Mouse (Mus musculus) CH12.LX (cell line): Measurements from ENCODE around the gene Crybb2. TPM values are rescaled to one million over a fixed set of nuclear protein-coding genes. Genes with fewer than 3 reads are reported as not detected.

Experiments
- DNase-seq: peaks from one replicate; pipeline ENCODE4 v3.0.0-alpha.2; 2013; ENCODE audit errors: extremely low read depth
- H3K27ac ChIP-seq: 2 replicates; pipeline ENCODE4 v1.5.1; 2012; ENCODE audit warnings: low read depth, mild to moderate bottlenecking, control low read depth, moderate library complexity; ENCODE audit not compliant: insufficient read depth
- H3K27me3 ChIP-seq: replicated peaks from 2 replicates; pipeline ENCODE3; 2012; ENCODE audit warnings: inconsistent platforms
- H3K36me3 ChIP-seq, 2 experiments: replicated peaks in 1 of 2; 2 replicates each; pipeline versions ENCODE3 to v1.6.1; 2012; ENCODE audit warnings: inconsistent platforms in 1 of 2, low read length in 1 of 2, mild to moderate bottlenecking in 1 of 2, mixed read lengths in 1 of 2, moderate library complexity in 1 of 2; ENCODE audit not compliant: control insufficient read depth in 1 of 2, insufficient read depth in 1 of 2
- H3K4me1 ChIP-seq, 2 experiments: 2 replicates each; pipeline ENCODE4 v1.6.1; 2012; ENCODE audit warnings: inconsistent platforms in 1 of 2, moderate library complexity in 1 of 2; ENCODE audit not compliant: insufficient read depth in 2 of 2, control insufficient read depth in 1 of 2
- H3K4me2 ChIP-seq: 2 replicates; pipeline ENCODE4 v1.6.1; 2012; ENCODE audit warnings: low read depth, mild to moderate bottlenecking, control low read depth; ENCODE audit not compliant: poor library complexity, insufficient read depth, severe bottlenecking
- H3K4me3 ChIP-seq, 3 experiments: fragments of 150-350 bp in 1 of 3; sonication (generic) in 1 of 3; replicated peaks in 1 of 3; 2 replicates each; pipeline versions ENCODE3 to v1.5.1; 2011 to 2012; ENCODE audit warnings: low read depth in 2 of 3, low read length in 2 of 3, mild to moderate bottlenecking in 2 of 3, moderate library complexity in 2 of 3, control low read depth in 1 of 3, improper control_type of control experiment in 1 of 3, inconsistent platforms in 1 of 3, mixed read lengths in 1 of 3; ENCODE audit not compliant: poor library complexity in 1 of 3
- H3K79me2 ChIP-seq: replicated peaks from 2 replicates; pipeline ENCODE4 v1.6.1; 2012; ENCODE audit warnings: mild to moderate bottlenecking, moderate library complexity; ENCODE audit not compliant: control insufficient read depth, poor library complexity, insufficient read depth, severe bottlenecking; ENCODE audit errors: extremely low read depth
- H3K9ac ChIP-seq: 2 replicates; pipeline ENCODE4 v1.6.1; 2012; ENCODE audit warnings: low read depth, mild to moderate bottlenecking, control low read depth, moderate library complexity; ENCODE audit not compliant: insufficient read depth
- H3K9me3 ChIP-seq: replicated peaks from 2 replicates; pipeline ENCODE3; 2012; ENCODE audit warnings: low read length, inconsistent platforms, mixed read lengths
- BHLHE40 ChIP-seq: IDR thresholded peaks from 2 replicates; pipeline ENCODE4 v1.6.1; 2011; ENCODE audit warnings: mild to moderate bottlenecking, low read depth, low read length, improper control_type of control experiment
- CHD2 ChIP-seq: IDR thresholded peaks from 2 replicates; pipeline ENCODE4 v1.6.1; 2011; ENCODE audit warnings: low read length, improper control_type of control experiment
- E2F4 ChIP-seq: IDR thresholded peaks from 2 replicates; pipeline ENCODE4 v1.6.1; 2011; ENCODE audit warnings: low read depth, low read length, improper control_type of control experiment; ENCODE audit not compliant: insufficient replicate concordance
- ELF1 ChIP-seq: IDR thresholded peaks from 2 replicates; pipeline ENCODE4 v1.6.1; 2014; ENCODE audit warnings: low read depth, mild to moderate bottlenecking, inconsistent platforms, low read length, improper control_type of control experiment
- EP300 ChIP-seq: IDR thresholded peaks from 2 replicates; pipeline ENCODE4 v1.6.1; 2011; ENCODE audit warnings: low read length, improper control_type of control experiment
- ETS1 ChIP-seq: conservative IDR thresholded peaks from 2 replicates; pipeline ENCODE4 v1.6.1; 2012; ENCODE audit warnings: low read depth, mild to moderate bottlenecking, inconsistent platforms, low read length, improper control_type of control experiment, moderate library complexity
- GABPA ChIP-seq: IDR thresholded peaks from 2 replicates; pipeline ENCODE4 v1.6.1; 2012; ENCODE audit warnings: low read depth, low read length, improper control_type of control experiment, inconsistent platforms; ENCODE audit not compliant: insufficient replicate concordance
- IRF4 ChIP-seq: IDR thresholded peaks from 2 replicates; pipeline ENCODE4 v1.6.1; 2014; ENCODE audit warnings: low read depth, mild to moderate bottlenecking, inconsistent platforms, low read length, improper control_type of control experiment
- KAT2A ChIP-seq: IDR thresholded peaks from 2 replicates; pipeline ENCODE4 v1.6.1; 2012; ENCODE audit warnings: low read length, improper control_type of control experiment, inconsistent platforms; ENCODE audit not compliant: insufficient replicate concordance
- MAFK ChIP-seq: IDR thresholded peaks from 2 replicates; pipeline ENCODE4 v1.6.1; 2011; ENCODE audit warnings: low read length, improper control_type of control experiment; ENCODE audit not compliant: insufficient replicate concordance
- MAX ChIP-seq: IDR thresholded peaks from 2 replicates; pipeline ENCODE4 v1.6.1; 2011; ENCODE audit warnings: low read length, improper control_type of control experiment
- MAZ ChIP-seq: IDR thresholded peaks from 2 replicates; pipeline ENCODE4 v1.6.1; 2012; ENCODE audit warnings: low read depth, mild to moderate bottlenecking, inconsistent platforms, low read length, improper control_type of control experiment, moderate library complexity
- MEF2A ChIP-seq: IDR thresholded peaks from 2 replicates; pipeline ENCODE4 v1.6.1; 2014; ENCODE audit warnings: low read depth, mild to moderate bottlenecking, inconsistent platforms, low read length, improper control_type of control experiment, borderline replicate concordance
- MXI1 ChIP-seq: IDR thresholded peaks from 2 replicates; pipeline ENCODE4 v1.6.1; 2011; ENCODE audit warnings: mild to moderate bottlenecking, low read depth, low read length, improper control_type of control experiment
- MYC ChIP-seq: IDR thresholded peaks from 2 replicates; pipeline ENCODE4 v1.6.1; 2011; ENCODE audit warnings: low read depth, mild to moderate bottlenecking, improper control_type of control experiment, low read length
- NELFE ChIP-seq: IDR thresholded peaks from 2 replicates; pipeline ENCODE4 v1.6.1; 2011; ENCODE audit warnings: low read depth, low read length, improper control_type of control experiment
- PAX5 ChIP-seq: IDR thresholded peaks from 2 replicates; pipeline ENCODE4 v1.6.1; 2012; ENCODE audit warnings: low read length, inconsistent platforms, mixed read lengths
- POLR2A ChIP-seq: IDR thresholded peaks from 2 replicates; pipeline ENCODE4 v1.6.1; 2011; ENCODE audit warnings: low read depth, mild to moderate bottlenecking, improper control_type of control experiment, low read length
- SIN3A ChIP-seq: IDR thresholded peaks from 2 replicates; pipeline ENCODE4 v1.6.1; 2012; ENCODE audit warnings: low read length, improper control_type of control experiment, inconsistent platforms
- TBP ChIP-seq: conservative IDR thresholded peaks from 2 replicates; pipeline ENCODE4 v1.6.1; 2011; ENCODE audit warnings: low read depth, low read length, improper control_type of control experiment
- UBTF ChIP-seq: IDR thresholded peaks from 2 replicates; pipeline ENCODE4 v1.6.1; 2012; ENCODE audit warnings: low read depth, mild to moderate bottlenecking, inconsistent platforms, low read length, improper control_type of control experiment, moderate library complexity
- ZKSCAN1 ChIP-seq: IDR thresholded peaks from 2 replicates; pipeline ENCODE4 v1.6.1; 2012; ENCODE audit warnings: low read depth, inconsistent platforms, low read length, improper control_type of control experiment, borderline replicate concordance
- ZMIZ1 ChIP-seq: IDR thresholded peaks from 2 replicates; pipeline ENCODE4 v1.6.1; 2012; ENCODE audit warnings: low read depth, mild to moderate bottlenecking, inconsistent platforms, low read length, improper control_type of control experiment
- dilution Hi-C: fragments of 300-500 bp; cut with MboI; formaldehyde crosslinking; loops from 2 replicates; pipeline ENCODE4 v1.14.3; 2020; ENCODE audit warnings: low sequenced_read_pairs; ENCODE audit not compliant: extremely low pct_unique_long_range_greater_than_20kb, extremely low pct_ligation_motif_present
- in situ Hi-C: fragments of 300-500 bp; cut with MboI; formaldehyde crosslinking; loops from 3 replicates; pipeline ENCODE4 v1.14.3; 2019; ENCODE audit warnings: low sequenced_read_pairs, low pct_ligation_motif_present, low pct_unique_long_range_greater_than_20kb, mixed read lengths
- polyA plus RNA-seq: library from polyadenylated mRNA; unstranded; fragments of >175 nt; gene quantifications from 2 replicates; pipeline ENCODE4 v1.2.1, GENCODE M21; 2012; ENCODE audit warnings: low read depth; ENCODE audit not compliant: insufficient read length
- total RNA-seq, 2 experiments: library from RNA; depleted of rRNA; stranded (reverse); fragments of 300-350 nt in 1 of 2; fragments of >200 nt in 1 of 2; gene quantifications; 2 replicates each; pipeline ENCODE4 v1.2.3; 2012 to 2014

Crybb2 gene
- total RNA-seq (2012; rRNA removed) (not detected in 2 replicates), total RNA-seq (2014; rRNA removed) (not detected in 2 replicates), polyA plus RNA-seq (not detected in 2 replicates)

GRCm38 (mm10) chr5:113070017-113070416, at the start of gene Crybb2:
Crybb2 (minus strand) TSS chr5:113070117.
- peaks cover 58% of the 10 kb centered on the region for H3K27me3 ChIP-seq

GRCm38 (mm10) chr5:113119291-113119690, 49.4 kb upstream of the Crybb2 start:
- no peak overlapping the region for H3K9ac ChIP-seq
- no peak overlapping the region for H3K27ac ChIP-seq
- DNase-seq = no peak
- no peaks in the 10 kb centered on the region for H3K9me3 ChIP-seq
- H3K4me2 ChIP-seq = no peak overlapping the region
- dilution Hi-C loops = no loop called here
- peaks cover 9 to 86% of the 10 kb centered on the region in 2 experiments for H3K4me1 ChIP-seq
- in situ Hi-C loops = no loop called here
- H3K4me3 ChIP-seq = no peak overlapping the region
- no peaks in the 10 kb centered on the region for H3K79me2 ChIP-seq
- TF ChIP-seq MXI1 = no peak
- no peak for TF ChIP-seq GABPA
- no peak for TF ChIP-seq ELF1
- TF ChIP-seq TBP = no peak
- no peak for TF ChIP-seq NELFE
- TF ChIP-seq IRF4 = no peak
- TF ChIP-seq ETS1 = no peak
- no peak for TF ChIP-seq KAT2A
- TF ChIP-seq EP300 = no peak
- TF ChIP-seq PAX5 = no peak
- TF ChIP-seq ZKSCAN1 = no peak
- no peak for TF ChIP-seq E2F4
- no peak for TF ChIP-seq MEF2A
- TF ChIP-seq MYC = no peak
- TF ChIP-seq MAX = no peak
- TF ChIP-seq ZMIZ1 = no peak
- TF ChIP-seq CHD2 = no peak
- no peak for TF ChIP-seq MAZ
- H3K36me3 ChIP-seq = peaks cover 0 to 2% of the 10 kb centered on the region in 2 experiments
- no peaks in the 10 kb centered on the region for H3K27me3 ChIP-seq

More at GRCm38 (mm10) chr5:113070017-113070416, at the start of gene Crybb2:
- H3K4me1 ChIP-seq = no peaks in the 10 kb centered on the region
- in situ Hi-C loops (no loop called here), dilution Hi-C loops (no loop called here)
- no peaks in the 10 kb centered on the region for H3K36me3 ChIP-seq
- no peak within 1 kb of the TSS for H3K4me2 ChIP-seq
- no peaks in the 10 kb centered on the region for H3K9me3 ChIP-seq
- TF ChIP-seq NELFE (no peak), POLR2A (no peak), EP300 (no peak), MAFK (no peak), MYC (no peak), MAX (no peak), ETS1 (no peak), UBTF (no peak), SIN3A (no peak), MAZ (no peak), MEF2A (no peak), BHLHE40 (no peak)
- H3K27ac ChIP-seq = no peak within 1 kb of the TSS
- H3K79me2 ChIP-seq = no peaks in the 10 kb centered on the region
- no peak within 1 kb of the TSS for H3K4me3 ChIP-seq
- H3K9ac ChIP-seq = no peak within 1 kb of the TSS
- DNase-seq = no peak
